Mouse (Mus musculus) lung, postnatal 36 days (tissue): ENCODE results near the gene Fam206a.

Source experiments
- DNase-seq: peaks from one replicate; pipeline ENCODE4 v3.0.0; 2022; ENCODE audit warnings: mixed read lengths

Gene Fam206a

DNA sequence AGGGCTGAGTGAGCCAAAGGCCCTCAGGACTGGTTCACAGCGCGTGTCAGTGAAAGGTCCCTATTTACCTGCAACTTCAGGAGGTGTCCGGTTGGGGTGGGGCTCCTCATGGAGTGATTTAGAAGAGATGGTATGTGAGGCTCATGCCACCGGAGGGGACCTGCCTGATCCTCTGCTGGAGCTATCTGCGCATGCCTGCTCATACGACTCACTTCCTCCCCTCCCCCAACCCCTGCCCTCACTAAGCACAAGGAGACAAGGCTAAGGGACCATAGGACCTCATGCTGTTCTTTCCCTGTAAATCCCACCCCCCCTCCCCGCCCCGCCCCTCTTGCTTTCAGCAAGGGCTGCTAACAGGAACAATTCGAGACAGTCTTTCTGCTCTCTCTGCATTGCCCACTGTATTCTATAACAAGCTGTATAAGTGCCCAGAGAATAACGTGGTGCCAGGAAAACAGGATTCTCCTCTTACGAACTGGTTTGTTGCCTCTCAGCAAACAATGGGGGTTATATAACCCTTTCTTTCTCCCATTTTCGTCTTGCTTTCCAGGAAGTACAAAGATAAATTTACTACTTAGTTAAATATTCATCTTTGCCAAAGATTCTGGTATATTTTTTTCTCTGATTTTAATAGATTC lies 43.9 kb downstream of the Fam206a start:
- no peak for DNase-seq

GRCm38 (mm10) chr4:56847400-56847799 lies 45.3 kb downstream of the Fam206a start:
- no peak for DNase-seq

DNA sequence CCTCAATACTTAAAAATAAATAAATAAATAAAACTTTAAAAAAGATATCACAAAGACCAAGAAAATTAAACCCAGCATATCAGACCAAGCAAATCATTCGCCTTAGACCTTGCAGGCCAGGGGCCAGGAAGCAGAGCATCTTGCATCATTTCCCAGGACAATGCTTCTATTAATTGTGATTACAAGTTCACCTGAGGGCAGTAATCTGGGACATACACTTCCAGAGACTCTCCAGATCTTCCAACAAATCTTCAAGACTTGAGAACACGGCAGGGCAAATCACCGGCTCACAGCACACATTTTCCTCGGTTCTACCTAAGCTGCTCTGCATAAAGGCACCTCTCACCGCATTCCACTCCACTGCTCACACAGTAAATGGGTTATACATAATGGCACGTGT lies 45.9 kb downstream of the Fam206a start:
- DNase-seq: no peak

- DNase-seq: no peak
Observed at GRCm38 (mm10) chr4:56850724-56851123, 48.6 kb downstream of the Fam206a start.

- no peak for DNase-seq
Observed at GRCm38 (mm10) chr4:56855935-56856334, 53.8 kb downstream of the Fam206a start.

DNA sequence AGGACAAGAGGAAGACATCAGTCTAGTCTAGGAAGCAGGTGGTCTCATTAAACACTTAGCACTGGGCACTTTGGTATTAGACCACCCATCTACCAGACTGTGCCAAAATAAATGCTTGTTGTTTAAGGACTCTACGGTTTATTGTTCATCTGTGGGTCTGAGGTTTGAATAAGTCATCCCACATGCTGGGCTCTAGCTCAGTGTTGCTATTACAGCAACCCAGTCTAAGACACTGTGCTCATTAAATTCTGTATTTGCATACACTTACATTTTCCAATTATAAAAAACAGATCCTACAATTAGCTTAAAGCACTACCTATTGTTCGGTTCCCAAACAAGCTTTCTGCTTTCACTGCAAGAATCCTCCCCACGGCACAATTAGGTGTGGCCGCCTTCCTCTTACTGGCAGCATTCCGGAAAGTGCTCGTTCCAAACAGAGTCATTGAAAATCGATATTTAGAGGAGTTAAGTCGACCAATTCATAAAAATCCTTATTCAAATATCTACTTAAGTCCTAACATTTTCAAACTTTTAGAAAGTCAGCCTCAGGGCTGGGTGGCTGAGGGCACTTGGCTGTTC lies 54.3 kb downstream of the Fam206a start:
- no peak for DNase-seq

DNA sequence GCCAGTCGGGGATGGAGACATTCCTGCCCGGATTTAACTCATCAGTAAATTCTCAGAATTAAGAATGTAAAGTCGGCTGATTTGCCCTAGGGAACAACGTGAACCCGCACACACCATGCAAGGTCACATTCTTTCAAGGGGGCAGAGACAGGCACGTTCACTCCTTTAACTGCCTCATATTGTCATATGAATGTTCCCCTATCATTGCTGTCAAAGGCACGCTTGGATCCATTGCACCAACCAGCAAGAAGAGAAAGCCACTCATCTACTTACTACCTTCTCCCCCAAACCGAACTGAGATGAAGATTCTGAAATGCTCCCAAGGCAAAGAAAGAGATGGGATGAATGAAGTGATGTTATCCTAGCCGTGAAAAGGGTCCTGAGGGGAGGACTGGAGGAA lies 56.6 kb downstream of the Fam206a start:
- no peak for DNase-seq
